Mouse (Mus musculus): Measurements from ENCODE around the gene Fndc9.

Fndc9 gene

DNA sequence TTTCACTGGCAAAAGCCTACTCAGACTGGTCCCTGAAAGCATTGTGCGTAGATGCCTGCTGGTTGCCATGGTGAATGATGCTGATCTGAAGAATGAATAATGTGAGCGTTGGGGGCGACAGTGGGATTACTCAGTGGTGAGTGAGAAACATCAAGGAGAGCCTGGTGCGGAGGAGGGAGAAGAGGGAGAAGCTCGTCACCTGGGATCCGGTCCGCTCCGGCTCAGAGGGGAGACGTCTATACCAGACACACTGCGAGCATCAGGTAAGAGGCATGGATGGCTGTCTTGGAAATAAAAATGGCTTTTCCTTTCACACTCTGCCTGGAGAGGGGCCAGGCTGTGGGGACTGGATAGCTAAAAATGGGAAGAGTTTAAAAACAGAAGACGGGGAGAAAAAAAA, at the start of gene Fndc9:
TSS of gene Fndc9 (plus strand) at position 198 of the 400 bp plus-strand sequence.
- DNase-seq (ENCODE audit: low spot score): no peak

DNA sequence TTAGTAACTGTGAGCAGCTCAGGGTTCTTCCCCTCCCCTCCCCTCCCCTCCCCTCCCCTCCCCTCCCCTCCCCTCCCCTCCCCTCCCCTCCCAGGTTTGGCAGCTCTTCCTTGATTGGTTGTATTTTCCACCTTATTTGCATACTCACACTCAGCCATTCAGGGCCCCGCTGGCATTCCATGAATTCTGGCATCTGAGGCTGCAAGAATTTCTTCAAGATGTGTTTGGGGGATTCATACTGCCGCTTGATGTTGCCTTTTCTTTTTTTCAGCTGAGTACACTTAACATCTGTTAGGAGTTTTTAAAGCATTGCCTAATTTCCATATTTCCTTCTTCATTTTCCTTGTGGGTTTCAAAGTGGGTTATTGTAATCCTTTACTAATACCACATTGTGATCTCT, 47.0 kb upstream of the Fndc9 start:
- DNase-seq (ENCODE audit: low spot score): no peak

DNA sequence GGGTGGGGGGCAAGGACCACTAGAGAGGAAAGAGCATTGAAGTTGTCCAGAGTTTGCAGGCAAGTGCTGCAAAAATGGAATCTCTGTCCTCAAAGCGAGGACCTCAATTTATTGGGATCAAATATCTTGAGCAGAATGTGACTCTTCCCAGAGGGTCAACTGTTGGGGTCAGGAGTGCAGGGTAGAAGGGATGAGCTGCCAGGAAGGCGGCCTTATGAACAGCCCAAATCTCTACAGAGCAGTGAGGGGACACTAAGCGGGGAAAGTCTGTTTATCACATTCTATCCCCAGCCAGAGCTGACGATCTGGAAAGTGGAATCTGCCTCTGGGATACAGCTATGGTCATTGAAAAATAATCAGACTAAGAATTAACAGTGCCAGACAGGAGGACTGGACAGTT, 41.2 kb upstream of the Fndc9 start:
- no peak for DNase-seq (ENCODE audit: low spot score)

DNA sequence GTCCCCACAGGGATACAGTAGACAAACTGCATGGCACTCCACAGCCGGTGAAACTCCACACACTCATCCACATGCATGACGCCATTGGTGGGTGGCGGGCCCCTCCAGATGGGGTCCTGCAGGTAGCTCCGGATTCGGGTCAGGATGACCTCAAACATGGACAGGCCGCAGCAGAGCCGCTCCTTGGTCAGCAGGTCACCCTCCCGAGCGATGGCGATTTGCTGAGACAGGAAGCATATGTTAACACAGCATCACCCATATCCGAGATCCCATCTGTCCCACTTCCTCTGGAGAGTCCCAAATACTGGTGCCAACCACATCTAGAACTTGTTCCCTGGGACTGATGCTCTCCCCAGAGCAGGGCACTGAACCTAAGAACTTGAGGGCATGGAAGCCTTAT, 34.7 kb upstream of the Fndc9 start:
- DNase-seq (ENCODE audit: low spot score): no peak

DNA sequence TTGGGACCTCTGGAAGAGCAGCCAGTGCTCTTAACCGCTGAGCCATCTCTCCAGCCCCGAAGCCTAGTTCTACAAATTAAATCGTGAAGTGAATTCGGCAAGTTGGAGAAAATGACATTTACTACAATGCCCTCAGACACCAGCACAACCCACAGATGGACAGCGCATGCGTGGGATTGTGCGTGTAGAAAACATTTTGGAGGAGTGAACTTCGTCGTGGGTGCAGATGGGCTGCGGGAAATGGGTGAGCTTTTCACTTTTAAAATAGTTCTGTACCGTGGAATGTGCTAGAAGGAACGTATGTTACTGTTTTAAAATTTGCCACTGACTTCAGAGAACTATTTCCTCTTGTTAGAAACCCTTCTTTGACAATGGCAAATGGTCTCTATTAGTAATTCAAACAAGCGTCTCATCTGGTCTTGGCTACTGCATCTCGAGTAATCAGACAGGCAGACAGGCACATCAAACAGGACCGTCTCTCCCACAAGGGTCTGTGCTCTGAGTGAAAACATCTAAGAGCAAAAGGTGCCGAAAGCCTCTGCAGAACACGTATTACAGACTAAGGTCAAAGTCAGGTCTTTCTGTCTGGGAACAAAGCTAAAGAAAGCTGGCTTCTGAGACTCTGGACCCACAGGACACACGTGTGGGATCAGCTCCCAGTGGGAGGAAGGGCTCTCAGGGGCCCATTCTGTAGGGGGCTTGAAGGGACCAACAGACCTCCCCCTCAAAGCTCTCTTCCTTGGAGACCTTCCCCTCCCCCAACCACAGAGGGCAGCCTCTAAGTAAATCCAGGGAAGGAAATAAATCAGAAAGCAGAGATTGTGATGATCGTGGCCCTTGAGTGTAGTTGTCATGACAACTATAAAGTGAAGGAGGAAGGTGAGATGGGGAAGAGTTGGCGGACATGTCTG, 33.4 kb upstream of the Fndc9 start:
- DNase-seq (ENCODE audit: low spot score): no peak

DNA sequence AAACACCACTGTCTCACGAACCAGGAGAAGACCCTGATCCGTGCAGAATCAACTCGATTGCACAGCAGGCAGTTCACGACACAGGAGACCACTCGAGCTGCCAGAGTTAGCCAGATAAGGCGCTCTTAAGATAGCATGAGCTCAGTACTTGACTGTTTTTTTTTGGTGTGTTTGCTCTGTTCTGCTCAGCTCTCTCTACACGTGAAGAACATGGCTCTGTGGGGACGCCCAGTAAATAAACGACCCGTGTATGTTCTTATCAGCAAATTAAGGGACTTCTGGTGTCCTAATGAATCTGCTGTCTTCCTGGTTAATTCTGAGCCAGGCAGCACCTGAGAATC, 32.8 kb upstream of the Fndc9 start:
- DNase-seq (ENCODE audit: low spot score): no peak

DNA sequence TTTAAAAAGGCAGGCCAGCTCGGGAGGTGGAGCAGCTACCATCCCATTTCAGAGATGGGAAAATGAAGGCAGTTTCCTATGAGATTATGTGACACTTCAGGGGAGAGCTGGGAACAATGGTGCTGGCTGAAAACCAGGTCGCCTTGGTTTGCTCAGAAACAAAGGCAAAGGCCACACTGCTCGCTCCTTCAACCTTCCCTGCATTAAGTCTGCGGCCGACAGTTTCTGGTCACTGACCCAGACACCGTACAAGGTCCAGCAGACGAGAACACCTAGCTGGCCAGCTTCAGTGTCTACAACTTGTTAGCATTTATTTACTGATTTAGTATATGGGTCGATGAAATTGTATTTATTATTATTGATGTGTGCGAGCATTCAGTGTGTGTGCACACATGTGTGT, 30.5 kb upstream of the Fndc9 start:
- no peak for DNase-seq (ENCODE audit: low spot score)

DNA sequence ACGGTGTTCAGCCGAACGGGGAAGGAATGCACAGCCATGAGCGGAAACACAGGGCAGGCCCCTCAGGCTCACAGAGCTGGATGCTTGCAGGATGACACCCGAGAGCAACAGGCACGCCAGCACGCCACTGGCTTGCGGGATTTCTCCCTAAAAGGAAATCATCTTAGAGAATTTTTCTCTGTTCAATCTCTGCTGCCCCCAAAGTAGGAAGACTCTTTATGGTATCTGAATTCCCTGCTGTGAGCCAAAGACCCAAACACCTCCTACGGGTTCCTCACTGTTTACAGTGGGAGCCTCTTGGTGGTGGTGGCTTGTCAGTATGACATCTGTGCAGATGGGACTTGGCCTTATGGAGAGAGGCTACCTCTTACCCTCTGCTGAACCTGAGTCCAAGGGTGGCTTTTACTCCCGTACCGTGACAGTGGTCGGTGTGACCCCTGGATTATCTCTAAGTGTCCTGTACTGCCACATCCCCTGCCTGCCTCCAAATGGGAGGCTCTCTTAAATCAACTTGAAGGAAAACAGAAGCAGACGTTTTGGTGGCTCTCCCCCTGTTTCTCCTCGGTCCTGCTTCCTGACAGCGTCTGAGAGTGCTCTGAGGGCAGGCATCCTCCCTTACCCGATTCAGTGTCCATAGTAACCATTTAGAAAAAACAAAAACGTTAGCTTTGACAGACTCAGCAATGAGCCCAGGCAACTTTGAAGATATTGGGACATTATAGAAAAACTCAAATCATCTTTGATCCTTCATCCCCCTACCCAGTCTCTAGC, 29.5 kb upstream of the Fndc9 start:
- no peak for DNase-seq (ENCODE audit: low spot score)

DNA sequence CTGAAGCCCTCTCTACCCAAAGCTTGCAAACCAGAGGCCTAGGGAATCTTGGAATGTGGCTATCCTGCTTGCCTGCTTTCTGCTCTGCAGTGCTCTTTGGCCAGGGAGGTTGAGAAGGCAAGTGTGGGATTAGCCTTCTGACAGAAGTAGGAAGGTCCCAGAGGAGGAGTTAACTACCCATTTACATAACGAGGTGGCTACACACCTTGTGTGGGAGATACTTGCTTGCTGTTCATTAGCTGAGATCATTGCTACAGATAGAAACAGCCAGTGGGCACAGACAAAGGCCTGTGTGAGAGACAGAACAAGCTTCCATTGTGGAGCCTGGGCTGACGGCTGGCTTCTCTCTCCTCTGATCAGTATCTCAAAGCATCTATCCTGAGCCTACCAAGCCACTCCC, 25.4 kb upstream of the Fndc9 start:
- no peak for DNase-seq (ENCODE audit: low spot score)

DNA sequence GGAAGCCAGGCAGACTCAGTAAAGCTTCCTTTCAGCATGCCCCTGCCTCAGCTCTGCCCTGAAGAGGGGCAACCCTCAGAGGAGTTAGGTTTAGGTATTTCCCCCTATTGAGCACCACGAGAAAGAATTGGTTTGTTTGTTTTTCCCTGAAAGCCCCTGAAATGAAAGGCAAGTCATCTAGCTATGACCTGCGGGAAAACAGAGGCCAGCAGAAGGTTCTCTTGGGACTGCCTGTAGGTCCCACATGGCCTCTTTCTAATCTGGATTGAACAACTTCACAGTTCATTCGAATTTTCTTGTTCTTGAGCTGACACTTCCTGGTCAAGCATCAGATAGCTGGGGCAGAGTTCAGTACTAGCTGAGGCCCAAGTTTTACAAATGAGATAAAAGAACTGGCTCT, 23.5 kb upstream of the Fndc9 start:
- no peak for DNase-seq (ENCODE audit: low spot score)

DNA sequence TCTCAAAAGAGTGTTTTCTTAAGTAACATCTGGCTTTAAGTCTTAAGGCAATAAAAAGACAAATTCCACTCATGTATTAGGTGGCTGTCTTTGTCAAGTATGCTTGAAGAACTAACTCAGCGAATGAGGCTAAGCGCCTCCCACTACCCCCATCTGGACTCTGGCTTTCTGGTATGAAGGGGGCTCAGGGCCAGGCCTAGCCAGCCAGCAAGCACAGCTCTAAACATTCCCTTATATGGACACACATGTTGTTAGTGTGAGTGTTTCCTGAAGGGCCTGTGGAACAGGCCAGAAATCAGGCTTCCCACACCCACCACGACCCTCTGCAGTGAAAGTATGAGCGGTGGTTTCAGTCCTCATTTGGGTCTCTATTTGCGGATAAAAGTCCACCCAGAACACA, 21.5 kb upstream of the Fndc9 start:
- DNase-seq (ENCODE audit: low spot score): peak; percentile 20

DNA sequence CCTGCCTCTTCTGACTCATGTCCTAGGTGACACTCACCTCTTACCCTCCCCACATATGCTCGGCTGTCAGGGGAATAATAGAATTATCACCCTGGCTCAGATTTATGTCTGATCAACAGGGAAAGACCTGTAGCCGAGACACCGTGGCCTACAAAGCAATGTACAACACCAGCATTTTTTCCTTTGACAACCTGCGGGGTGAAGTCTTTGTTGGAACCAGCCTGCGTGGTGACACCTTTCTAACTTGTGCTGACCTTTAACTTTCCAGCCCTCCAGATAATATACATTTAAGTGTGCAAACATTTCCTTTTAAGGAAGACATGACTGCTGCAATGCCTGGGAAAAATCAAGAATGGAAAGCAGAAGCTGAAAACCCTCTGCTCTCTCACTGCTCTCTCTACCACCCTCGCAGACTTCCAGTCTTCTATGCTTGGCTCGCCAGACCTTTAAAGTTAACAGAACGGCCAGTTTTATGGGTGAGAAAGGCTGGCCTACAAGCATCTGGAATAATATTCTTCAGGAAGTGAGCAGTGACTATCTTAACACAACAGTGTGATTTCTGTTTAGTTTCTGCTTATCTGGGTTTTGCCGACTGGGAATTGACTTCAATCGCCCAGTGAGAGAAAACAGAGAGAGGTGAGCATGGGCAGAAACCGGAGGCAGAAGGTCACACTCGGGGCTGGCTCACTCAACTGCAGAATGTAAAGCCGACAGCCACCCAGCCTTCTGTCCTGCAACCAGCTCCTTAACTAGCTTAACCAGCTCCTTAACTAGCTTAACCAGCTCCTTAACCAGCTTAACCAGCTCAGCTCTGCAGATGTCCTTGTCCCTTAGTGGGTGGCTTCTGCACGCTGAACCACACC, 20.7 kb upstream of the Fndc9 start:
- no peak for DNase-seq (ENCODE audit: low spot score)

DNA sequence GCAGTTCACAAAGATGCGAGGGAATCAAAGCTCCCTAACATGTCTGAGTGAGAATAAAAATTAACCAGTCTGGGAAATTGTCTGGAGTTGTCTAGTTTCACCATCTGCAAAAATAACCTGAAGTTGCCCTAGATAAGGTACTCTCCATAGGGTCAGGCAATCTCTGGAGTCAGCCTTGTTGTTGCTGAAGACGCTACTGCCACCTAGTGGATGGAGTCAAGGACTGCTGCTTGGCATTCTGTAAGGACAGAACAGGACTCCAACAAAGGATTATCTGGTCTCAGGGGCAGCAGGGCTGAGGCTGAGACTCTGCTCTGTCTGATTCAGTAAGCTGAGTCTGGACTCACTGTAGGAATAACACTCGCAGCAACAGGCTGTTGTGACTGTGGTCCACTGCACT, 20.0 kb upstream of the Fndc9 start:
- DNase-seq (ENCODE audit: low spot score): peak; percentile 45

DNA sequence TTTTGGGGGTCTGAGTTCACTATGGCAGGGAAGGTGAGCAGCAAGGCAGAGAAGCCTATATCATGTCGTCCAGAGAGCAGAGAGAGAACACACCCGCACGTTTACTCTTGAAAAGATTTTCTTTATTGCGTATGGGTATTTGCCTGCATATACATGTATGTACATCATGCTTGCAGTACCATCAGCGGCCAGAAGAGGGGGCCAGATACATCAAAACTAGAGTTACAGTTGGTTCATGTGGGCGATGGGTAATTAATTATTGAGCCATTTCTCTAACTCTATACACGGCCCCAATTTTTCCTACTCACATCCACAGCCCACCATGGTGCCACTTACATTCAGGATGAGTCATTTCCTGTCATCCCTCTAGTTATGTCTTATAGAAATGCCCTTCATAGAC, 18.7 kb upstream of the Fndc9 start:
- DNase-seq (ENCODE audit: low spot score): peak; percentile 51

DNA sequence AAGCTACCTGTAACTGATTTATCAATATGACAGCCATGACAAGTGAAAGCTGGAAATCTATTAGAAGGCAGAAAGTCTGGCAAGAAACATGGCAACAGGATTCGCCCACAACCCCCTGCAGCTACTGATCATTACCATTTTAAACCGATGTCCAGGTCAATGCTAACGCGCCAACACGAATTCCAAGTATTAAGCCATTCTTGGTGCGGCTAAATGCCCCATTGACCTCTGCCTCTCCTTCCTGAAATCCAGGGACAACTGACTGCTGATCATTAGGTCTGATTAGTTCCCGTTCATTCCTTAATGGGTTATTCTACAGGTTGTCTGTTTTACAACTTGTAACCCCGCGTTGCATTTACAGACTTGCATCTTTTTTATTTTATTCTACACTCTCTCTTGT, 17.6 kb upstream of the Fndc9 start:
- no peak for DNase-seq (ENCODE audit: low spot score)

DNA sequence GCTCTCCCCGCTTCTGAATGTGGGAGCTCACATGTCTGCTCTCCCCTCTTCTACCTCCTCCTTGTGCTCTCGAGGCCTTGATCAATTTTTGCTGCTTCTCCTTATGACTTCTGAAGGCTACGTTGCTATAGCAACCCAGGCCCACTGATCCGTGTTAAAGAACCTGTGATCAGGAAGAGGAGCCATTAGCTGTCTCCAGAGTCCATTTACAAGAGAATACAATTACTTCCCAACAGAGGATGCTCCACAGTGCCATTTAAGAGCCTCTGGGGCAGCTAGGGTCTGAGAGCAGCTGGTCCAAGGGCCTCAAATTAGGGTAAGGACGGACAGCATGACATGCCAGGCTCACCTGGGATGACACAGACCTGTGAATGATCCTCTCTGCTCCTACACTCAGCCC, 16.7 kb upstream of the Fndc9 start:
- no peak for DNase-seq (ENCODE audit: low spot score)

DNA sequence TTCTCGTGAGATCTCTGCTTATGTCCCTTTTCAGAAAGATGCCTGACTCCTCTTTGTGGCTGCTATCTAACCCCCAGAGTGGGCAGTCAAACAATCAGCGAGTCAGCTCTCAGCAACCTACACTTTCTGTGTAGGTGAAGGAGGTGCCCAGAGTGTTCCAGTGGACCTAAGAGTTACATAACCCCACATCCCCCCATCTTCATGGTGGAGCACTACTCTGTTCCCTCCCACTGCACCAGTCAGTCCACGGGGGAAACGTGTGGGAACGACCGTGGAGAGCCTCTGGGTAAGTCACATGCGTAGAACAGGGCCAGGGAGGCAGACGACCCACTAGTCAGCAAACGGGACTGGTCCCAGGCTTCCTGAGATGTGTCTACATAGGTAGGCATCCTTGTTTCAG, 16.0 kb upstream of the Fndc9 start:
- DNase-seq (ENCODE audit: low spot score): no peak

DNA sequence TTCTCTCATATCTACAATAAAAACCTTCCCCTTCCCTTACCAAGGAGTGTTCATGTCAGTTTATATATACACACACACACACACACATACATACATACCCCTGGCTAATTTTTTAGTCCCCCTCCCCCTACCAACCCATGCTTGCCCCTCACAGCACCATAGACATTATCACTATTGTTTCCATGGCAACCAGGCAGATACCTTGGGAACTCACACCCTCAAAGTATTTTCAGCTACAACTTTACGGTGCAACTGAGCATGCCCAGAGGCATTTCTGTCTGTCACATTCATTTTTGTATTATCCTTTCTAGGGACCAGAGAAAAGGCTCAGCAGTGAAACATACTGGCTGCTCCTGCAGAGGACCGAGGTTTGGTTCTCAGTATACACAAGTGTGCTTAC, 15.1 kb upstream of the Fndc9 start:
- no peak for DNase-seq (ENCODE audit: low spot score)

DNA sequence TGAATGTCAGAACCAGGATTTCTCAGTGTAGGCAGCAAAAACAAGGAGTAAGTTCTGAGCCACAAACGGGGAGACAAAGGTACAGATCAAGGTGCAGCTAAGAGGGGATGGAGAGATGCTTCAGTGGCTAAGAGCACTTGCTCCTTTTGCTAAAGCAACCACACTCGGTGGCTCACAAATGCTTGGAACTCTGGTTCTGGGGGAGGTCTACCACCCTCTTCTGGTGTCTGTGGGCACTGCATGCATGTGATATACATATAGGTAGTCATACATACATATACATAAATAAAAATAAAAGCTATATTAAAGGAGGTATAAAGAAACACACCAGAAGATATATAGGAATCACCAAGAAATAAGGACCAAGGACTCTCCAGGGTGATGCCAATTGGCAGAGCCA, 11.8 kb upstream of the Fndc9 start:
- DNase-seq (ENCODE audit: low spot score): no peak

DNA sequence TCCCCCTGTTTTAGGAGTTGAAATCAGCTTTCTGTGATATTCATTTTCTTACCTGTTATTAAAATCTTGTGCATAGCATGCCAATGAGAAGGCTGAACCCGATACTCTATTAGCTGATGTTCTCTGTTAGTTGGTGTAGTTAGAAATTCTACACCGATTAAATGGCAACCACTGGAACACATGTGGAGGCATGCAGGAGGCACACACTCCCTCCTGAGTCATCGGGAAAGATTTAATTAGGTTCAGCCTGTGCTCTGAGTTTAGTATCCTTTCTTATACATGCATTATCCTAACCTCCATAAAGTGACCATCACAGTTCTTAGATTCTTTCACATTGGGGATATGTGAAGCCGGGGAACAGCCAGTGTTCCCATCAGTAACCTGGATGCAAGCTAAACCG, 10.0 kb upstream of the Fndc9 start:
- DNase-seq (ENCODE audit: low spot score): no peak

DNA sequence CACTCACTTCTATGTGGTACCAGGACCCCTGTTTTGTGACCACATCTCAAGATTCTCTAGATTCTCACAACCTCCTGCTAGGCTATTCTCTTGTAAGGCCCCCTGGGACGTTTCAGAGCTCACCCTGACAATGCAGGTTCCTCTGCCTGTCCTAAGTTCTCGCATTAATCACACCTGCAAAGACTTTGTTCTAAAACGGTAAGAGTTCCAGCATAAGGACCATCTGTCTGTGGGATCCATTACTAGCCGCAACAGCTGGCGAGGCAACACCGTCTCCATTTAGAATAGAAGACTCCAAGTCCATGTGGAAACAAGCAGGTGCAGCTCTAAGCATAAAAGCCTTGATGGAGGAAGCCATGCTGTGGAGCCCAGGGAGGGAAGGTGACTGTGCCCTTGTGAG, 5.1 kb upstream of the Fndc9 start:
- DNase-seq (ENCODE audit: low spot score): no peak

DNA sequence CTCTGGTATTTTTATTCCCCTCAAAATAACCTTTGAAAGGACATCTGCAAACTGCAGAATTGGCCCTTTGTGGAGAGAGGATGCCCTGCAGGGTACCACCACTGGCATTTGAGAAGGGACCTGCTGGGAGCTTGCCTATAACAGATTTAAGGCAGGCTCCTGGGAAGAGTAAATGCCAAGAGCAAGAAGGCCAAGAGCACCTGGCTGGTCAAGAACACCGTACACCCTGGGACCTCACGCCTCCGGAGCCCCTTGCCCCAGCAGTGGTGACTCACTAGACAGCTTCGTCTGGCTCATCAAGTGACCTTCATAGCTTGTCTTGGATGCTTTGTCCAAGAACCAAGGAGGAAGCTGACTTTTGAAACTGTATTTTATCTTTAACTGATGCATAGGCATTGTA, 2.5 kb upstream of the Fndc9 start:
- no peak for DNase-seq (ENCODE audit: low spot score)

DNA sequence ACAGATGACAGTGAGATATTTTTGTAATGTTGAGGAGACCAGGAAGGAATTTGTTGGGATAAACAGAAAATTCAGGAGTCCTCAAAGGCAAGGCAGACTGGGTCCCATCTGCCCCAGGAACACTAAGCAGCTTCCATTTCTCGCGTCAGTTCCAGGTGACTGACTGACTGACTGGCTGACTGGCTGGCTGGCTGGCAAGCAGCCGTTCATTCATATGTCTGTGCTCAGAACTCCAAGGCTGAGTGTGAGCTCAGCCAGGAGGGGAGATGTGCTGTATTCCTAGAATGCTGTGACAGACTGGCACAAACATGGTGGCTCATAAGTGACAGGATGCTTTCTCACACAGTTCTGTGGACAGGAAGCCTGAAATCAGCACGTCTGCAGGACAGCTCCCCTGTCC, 1.4 kb upstream of the Fndc9 start:
- DNase-seq (ENCODE audit: low spot score): no peak
